Mouse (Mus musculus) embryonic fibroblast, embryonic 13.5 days (primary cell): ENCODE measurements at regions not wholly inside any gene's neighbourhood (a gene's known extent, or its start where the extent isn't known, plus 50 kb on each side); places are given as distances from the start of the nearest gene placed in this dataset.

Source experiments
- CTCF ChIP-seq: IDR thresholded peaks from 2 replicates; pipeline ENCODE4 v1.5.1; 2011; ENCODE audit warnings: mild to moderate bottlenecking, control low read depth, low read length, moderate library complexity, borderline replicate concordance; ENCODE audit not compliant: insufficient read depth
- POLR2A ChIP-seq: IDR thresholded peaks from 2 replicates; pipeline ENCODE4 v1.6.1; 2011; ENCODE audit warnings: low read depth, mild to moderate bottlenecking, control low read depth, low read length, moderate library complexity

DNA sequence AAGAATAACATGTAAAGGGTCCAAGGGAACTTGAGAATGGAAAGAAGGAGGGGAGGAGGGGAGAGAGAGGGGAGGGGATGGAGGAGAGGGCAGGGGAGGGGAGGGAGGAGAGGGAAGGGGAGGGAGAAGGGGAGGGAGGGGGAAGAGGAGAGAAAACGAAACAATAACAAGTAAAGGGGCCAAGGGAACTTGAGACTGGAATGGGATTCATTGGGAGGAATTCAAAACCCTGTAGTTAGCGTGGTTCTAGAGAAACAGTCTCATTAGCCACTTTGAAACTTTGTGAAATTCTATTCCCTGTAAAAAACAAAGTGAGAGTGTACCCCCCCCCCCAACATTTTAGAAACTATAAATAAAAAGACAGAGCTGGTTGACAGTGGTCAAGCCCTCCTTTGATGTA is 342.6 kb upstream of the Clint1 start:
- TF ChIP-seq POLR2A (no peak), CTCF (no peak)
